Mouse (Mus musculus): ENCODE results near the gene Mamdc2. TPM values are rescaled to one million over a fixed set of nuclear protein-coding genes. Genes with fewer than 3 reads are reported as not detected.

Mamdc2 gene
- polyA plus RNA-seq, 1 experiment from 2014 or later: 12.8 TPM

- Histone ChIP-seq H3K4me3 (ENCODE audit: low read depth, low read length) (no peak overlapping the region), H3K27ac (ENCODE audit: low read length) (no peak overlapping the region), H3K4me1 (ENCODE audit: insufficient read depth, low read depth, low read length) (no peaks in the 10 kb centered on the region), H3K9me3 (ENCODE audit: low read length) (no peaks in the 10 kb centered on the region), H3K9ac (replicated peaks; ENCODE audit: low read depth) (no peak overlapping the region), H3K27me3 (replicated peaks; ENCODE audit: insufficient read depth, low read length) (no peaks in the 10 kb centered on the region), H3K36me3 (ENCODE audit: insufficient read depth, low read length) (no peaks in the 10 kb centered on the region), H3K4me2 (replicated peaks; ENCODE audit: low read depth, low read length) (no peak overlapping the region)
- ATAC-seq (no peak), DNase-seq (ENCODE audit: low spot score) (no peak)
- TF ChIP-seq EP300 (IDR thresholded peaks at IDR 0.05) (no peak), CTCF (IDR thresholded peaks at IDR 0.05) (no peak)
- WGBS: 100% methylated on average over 1 of the region's 1 CpGs
These were observed 115.4 kb downstream of the Mamdc2 start for GRCm38 (mm10) chr19:23332883-23333282.

DNA sequence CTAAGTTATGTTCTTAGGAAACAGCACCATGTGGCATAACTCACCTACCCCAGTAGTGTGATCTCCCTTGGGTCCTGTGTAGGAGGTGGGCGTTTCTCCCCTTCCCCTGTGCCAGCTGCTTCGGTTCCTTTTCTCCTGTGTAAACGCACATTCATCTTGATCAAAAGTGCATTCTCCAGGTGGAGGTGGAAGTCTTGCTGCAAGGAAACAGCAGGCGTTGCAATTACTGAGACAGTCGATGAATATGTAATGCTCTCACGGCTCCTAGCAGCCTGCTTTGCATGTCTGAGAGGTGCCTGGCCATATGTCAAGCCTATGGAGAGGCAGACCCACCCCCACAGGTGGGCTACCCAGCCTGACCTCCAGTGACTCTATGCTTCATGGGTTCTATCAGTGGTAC is 117.4 kb downstream of the Mamdc2 start:
- WGBS: 37% methylated on average over 6 of the region's 6 CpGs
- no peak for TF ChIP-seq CTCF (IDR thresholded peaks at IDR 0.05)
- no peak for TF ChIP-seq EP300 (IDR thresholded peaks at IDR 0.05)
- H3K4me1 ChIP-seq (ENCODE audit: insufficient read depth, low read depth, low read length): no peaks in the 10 kb centered on the region

GRCm38 (mm10) chr19:23329346-23329745 is 118.9 kb downstream of the Mamdc2 start:
- H3K27ac ChIP-seq (ENCODE audit: low read length): no peak overlapping the region
- TF ChIP-seq CTCF (IDR thresholded peaks at IDR 0.05) (no peak), EP300 (IDR thresholded peaks at IDR 0.05) (no peak)
- H3K4me3 ChIP-seq (ENCODE audit: low read depth, low read length): no peak overlapping the region
- no peaks in the 10 kb centered on the region for H3K4me1 ChIP-seq (ENCODE audit: insufficient read depth, low read depth, low read length)
- DNase-seq (ENCODE audit: low spot score) (no peak), ATAC-seq (no peak)
- no peaks in the 10 kb centered on the region for H3K27me3 ChIP-seq (replicated peaks; ENCODE audit: insufficient read depth, low read length)
- no peak overlapping the region for H3K4me2 ChIP-seq (replicated peaks; ENCODE audit: low read depth, low read length)
- WGBS: 90% methylated on average over 2 of the region's 2 CpGs
- no peaks in the 10 kb centered on the region for H3K9me3 ChIP-seq (ENCODE audit: low read length)
- H3K9ac ChIP-seq (replicated peaks; ENCODE audit: low read depth): no peak overlapping the region
- no peaks in the 10 kb centered on the region for H3K36me3 ChIP-seq (ENCODE audit: insufficient read depth, low read length)

More for the DNA sequence above, 117.4 kb downstream of the Mamdc2 start:
- Histone ChIP-seq H3K4me2 (replicated peaks; ENCODE audit: low read depth, low read length) (no peak overlapping the region), H3K36me3 (ENCODE audit: insufficient read depth, low read length) (no peaks in the 10 kb centered on the region), H3K9me3 (ENCODE audit: low read length) (no peaks in the 10 kb centered on the region), H3K27ac (ENCODE audit: low read length) (no peak overlapping the region), H3K4me3 (ENCODE audit: low read depth, low read length) (no peak overlapping the region), H3K27me3 (replicated peaks; ENCODE audit: insufficient read depth, low read length) (no peaks in the 10 kb centered on the region), H3K9ac (replicated peaks; ENCODE audit: low read depth) (no peak overlapping the region)
- DNase-seq (ENCODE audit: low spot score) (no peak), ATAC-seq (no peak)

- Histone ChIP-seq H3K4me1 (ENCODE audit: insufficient read depth, low read depth, low read length) (no peaks in the 10 kb centered on the region), H3K4me2 (replicated peaks; ENCODE audit: low read depth, low read length) (no peak overlapping the region), H3K27me3 (replicated peaks; ENCODE audit: insufficient read depth, low read length) (no peaks in the 10 kb centered on the region), H3K9ac (replicated peaks; ENCODE audit: low read depth) (no peak overlapping the region), H3K36me3 (ENCODE audit: insufficient read depth, low read length) (no peaks in the 10 kb centered on the region), H3K4me3 (ENCODE audit: low read depth, low read length) (no peak overlapping the region), H3K9me3 (ENCODE audit: low read length) (no peaks in the 10 kb centered on the region), H3K27ac (ENCODE audit: low read length) (no peak overlapping the region)
- no peak for TF ChIP-seq EP300 (IDR thresholded peaks at IDR 0.05)
- no peak for TF ChIP-seq CTCF (IDR thresholded peaks at IDR 0.05)
- DNase-seq (ENCODE audit: low spot score) (no peak), ATAC-seq (no peak)
- WGBS: 83% methylated on average over 3 of the region's 3 CpGs
These were observed 121.1 kb downstream of the Mamdc2 start for GRCm38 (mm10) chr19:23327056-23327640.

DNA sequence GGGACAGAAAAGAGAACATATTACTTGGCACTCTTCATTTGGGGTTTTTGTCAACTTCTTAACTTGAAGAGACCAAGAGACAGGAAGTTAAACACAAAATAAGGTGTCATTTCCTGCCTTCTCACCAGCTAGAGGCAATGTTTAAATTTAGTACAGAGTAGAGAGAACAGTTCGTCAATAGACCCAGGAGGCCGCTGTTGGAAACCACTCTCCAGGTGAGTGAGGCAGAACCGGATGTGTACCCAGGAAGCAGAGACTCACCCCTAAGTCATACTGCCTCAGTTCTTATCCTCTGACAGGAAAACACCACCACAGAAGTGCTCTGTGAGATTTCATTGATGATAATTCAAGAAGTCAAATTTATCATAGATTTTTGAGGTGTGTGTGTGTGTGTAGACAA is 125.1 kb downstream of the Mamdc2 start:
- H3K36me3 ChIP-seq (ENCODE audit: insufficient read depth, low read length): no peaks in the 10 kb centered on the region
- H3K4me2 ChIP-seq (replicated peaks; ENCODE audit: low read depth, low read length): no peak overlapping the region
- WGBS: 29% methylated on average over 3 of the region's 3 CpGs
- DNase-seq (ENCODE audit: low spot score): no peak
- H3K4me3 ChIP-seq (ENCODE audit: low read depth, low read length): no peak overlapping the region
- no peaks in the 10 kb centered on the region for H3K4me1 ChIP-seq (ENCODE audit: insufficient read depth, low read depth, low read length)
- ATAC-seq: no peak
- no peaks in the 10 kb centered on the region for H3K9me3 ChIP-seq (ENCODE audit: low read length)
- no peak overlapping the region for H3K9ac ChIP-seq (replicated peaks; ENCODE audit: low read depth)
- TF ChIP-seq CTCF (IDR thresholded peaks at IDR 0.05) (no peak), EP300 (IDR thresholded peaks at IDR 0.05) (no peak)
- H3K27ac ChIP-seq (ENCODE audit: low read length): no peak overlapping the region
- no peaks in the 10 kb centered on the region for H3K27me3 ChIP-seq (replicated peaks; ENCODE audit: insufficient read depth, low read length)

DNA sequence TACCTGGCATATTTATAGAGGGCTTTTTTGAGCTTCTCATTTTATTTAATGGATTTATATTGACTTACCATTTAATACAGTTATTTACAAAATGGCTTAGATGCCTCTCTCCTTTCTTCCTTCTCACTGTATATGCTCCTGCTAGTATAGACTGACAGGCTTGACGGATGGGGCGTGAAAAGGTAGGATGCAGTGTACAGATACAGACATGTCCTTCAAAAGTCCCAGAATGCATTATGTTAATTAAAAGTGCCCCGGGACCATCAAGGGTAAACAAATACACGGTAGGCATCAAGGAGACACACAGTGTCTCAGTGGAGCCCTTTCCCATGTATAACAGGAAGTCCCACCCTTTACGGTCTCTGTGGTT is 130.3 kb downstream of the Mamdc2 start:
- H3K9ac ChIP-seq (replicated peaks; ENCODE audit: low read depth): no peak overlapping the region
- no peak overlapping the region for H3K4me3 ChIP-seq (ENCODE audit: low read depth, low read length)
- no peak overlapping the region for H3K27ac ChIP-seq (ENCODE audit: low read length)
- no peak overlapping the region for H3K4me2 ChIP-seq (replicated peaks; ENCODE audit: low read depth, low read length)
- ATAC-seq (no peak), DNase-seq (ENCODE audit: low spot score) (no peak)
- no peaks in the 10 kb centered on the region for H3K9me3 ChIP-seq (ENCODE audit: low read length)
- no peaks in the 10 kb centered on the region for H3K4me1 ChIP-seq (ENCODE audit: insufficient read depth, low read depth, low read length)
- no peaks in the 10 kb centered on the region for H3K27me3 ChIP-seq (replicated peaks; ENCODE audit: insufficient read depth, low read length)
- no peak for TF ChIP-seq EP300 (IDR thresholded peaks at IDR 0.05)
- TF ChIP-seq CTCF (IDR thresholded peaks at IDR 0.05): no peak
- 71% methylated on average over 5 of the region's 5 CpGs for WGBS
- no peaks in the 10 kb centered on the region for H3K36me3 ChIP-seq (ENCODE audit: insufficient read depth, low read length)
